Mouse (Mus musculus) cerebellum, adult 11 months (tissue): ENCODE measurements around the gene Ppp1r1c.

Experiments used
- DNase-seq: peaks from one replicate; pipeline ENCODE4 v3.0.0; 2022

Ppp1r1c gene

GRCm38 (mm10) chr2:79707575-79707974 lies at the start of gene Ppp1r1c:
Ppp1r1c (plus strand) TSS chr2:79707780.
- no peak for DNase-seq

DNA sequence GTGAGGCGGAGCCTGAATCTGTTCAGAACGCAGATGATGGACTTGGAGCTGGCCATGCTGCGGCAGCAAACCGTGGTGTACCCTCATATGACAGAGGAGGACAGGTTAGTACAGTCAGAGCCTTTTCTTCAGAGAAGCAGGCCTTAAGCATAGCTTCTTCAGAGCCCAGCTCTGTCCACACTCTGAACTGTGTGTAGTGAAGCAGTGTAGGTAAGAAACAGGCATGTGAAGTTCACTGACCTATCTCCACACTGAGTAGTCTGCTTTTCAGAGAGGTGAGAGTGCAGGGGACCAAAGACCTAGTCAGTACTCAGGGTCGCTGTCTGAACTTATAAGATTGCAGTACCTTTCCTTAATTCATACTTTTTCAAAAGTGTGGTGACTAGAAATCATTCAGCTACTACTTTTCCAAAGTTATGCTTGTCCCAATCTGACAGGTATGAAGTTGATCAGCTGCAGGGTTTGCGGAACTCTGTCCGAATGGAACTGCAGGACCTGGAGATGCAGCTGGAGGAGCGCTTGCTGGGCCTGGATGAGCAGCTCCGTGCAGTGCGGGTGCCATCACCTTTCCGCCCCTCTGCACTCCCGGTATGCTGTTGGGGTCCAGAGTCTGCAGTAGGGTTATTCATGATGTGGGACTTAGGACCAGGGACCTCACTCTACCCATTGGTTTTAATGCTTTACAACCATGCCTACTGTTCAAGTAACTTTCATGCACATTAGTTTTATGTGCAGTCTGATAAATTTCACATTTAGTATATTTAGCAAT lies 47.0 kb upstream of the Ppp1r1c start:
- no peak for DNase-seq

DNA sequence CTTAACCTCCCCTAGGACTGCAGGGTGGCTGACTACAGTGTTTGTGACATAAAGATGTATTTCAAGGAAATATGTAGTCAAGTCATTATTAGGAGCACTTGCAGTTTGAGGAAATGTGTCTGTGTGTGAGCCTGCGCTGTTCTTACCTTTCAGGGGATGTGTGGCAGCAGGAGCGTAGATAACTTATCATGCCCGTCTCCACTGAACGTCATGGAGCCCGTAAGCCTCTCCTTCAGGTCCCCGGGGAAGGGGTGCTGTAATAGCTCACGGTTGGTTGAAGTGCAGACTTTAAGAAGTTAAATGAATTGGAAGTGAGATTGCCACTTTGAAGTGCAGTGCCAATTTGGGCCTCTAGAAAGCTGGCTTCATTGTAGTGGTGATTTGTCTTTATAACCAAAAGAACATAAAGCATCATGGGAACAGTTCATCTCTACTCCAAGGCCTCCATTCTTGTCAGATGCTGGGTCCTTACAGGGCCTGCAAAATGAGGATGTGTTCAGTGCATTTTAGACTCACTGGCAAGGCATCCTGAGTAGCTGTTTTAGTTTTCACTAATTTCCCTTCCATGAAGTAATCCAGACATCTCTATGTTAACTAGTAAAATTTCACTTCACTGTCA lies 46.0 kb upstream of the Ppp1r1c start:
- DNase-seq = no peak

- DNase-seq = no peak
Observed at GRCm38 (mm10) chr2:79664532-79665286, 42.9 kb upstream of the Ppp1r1c start.

GRCm38 (mm10) chr2:79665492-79665891 lies 42.1 kb upstream of the Ppp1r1c start:
- no peak for DNase-seq

DNA sequence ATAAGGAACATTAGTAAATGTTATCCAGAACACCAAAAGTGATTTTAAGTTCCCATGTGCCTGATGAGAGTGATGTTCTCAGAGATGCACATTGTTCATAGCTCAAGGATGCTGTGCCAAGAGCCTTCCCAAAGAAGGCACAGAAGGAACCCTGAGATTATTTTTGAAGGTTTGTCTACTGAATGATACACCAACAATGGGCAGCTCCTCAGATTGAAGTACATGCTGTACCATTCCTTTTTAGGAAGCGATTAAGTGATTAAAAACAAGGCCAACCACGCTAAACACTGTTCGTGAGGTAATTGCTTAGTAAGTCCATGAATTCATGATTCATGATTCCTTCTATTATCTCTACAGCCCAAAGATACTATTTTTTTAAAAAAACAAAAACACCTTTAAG lies 32.3 kb upstream of the Ppp1r1c start:
- DNase-seq = no peak

GRCm38 (mm10) chr2:79677663-79678257 lies 29.8 kb upstream of the Ppp1r1c start:
- DNase-seq = no peak

- DNase-seq = no peak
Observed at GRCm38 (mm10) chr2:79681672-79682071, 25.9 kb upstream of the Ppp1r1c start.

GRCm38 (mm10) chr2:79683258-79683657 lies 24.3 kb upstream of the Ppp1r1c start:
- DNase-seq = no peak

DNA sequence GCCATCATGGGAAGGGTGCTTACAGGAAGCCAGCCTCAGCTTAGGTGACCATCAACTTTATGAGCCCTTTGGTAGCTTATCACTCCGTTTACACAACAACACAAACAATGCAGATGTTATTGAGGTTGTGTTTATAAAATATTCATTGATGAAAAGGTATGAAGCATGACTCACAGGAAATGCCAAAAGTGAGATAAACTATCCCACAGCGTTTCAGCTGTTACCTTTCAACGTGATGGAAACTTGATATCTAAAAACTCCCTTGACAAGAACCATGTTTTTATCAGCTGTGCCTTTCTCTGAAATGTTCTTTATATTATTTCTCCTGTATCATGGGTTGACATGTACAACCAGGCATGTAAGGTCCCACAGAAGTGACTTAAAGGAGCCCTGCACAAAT lies 16.7 kb upstream of the Ppp1r1c start:
- no peak for DNase-seq

- no peak for DNase-seq
Observed at GRCm38 (mm10) chr2:79695190-79695589, 12.4 kb upstream of the Ppp1r1c start.

DNA sequence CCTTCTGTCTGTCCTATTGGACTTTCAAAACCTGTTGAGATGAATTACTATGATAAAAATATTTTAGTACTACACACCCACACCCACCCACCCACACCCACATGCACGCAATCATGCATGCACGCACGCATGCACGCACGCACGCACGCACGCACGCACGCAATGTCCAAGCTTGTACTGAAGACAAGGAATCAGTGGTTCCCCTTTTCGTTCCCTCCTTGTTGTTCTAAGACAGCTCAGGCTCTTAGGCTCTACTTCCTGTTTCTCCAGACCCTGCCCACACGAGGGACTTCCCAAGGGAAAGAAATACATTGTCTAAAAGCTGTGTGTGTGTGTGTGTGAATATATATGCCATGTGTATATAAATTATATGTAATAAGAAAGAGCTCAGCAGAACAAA lies 11.6 kb upstream of the Ppp1r1c start:
- DNase-seq = no peak

DNA sequence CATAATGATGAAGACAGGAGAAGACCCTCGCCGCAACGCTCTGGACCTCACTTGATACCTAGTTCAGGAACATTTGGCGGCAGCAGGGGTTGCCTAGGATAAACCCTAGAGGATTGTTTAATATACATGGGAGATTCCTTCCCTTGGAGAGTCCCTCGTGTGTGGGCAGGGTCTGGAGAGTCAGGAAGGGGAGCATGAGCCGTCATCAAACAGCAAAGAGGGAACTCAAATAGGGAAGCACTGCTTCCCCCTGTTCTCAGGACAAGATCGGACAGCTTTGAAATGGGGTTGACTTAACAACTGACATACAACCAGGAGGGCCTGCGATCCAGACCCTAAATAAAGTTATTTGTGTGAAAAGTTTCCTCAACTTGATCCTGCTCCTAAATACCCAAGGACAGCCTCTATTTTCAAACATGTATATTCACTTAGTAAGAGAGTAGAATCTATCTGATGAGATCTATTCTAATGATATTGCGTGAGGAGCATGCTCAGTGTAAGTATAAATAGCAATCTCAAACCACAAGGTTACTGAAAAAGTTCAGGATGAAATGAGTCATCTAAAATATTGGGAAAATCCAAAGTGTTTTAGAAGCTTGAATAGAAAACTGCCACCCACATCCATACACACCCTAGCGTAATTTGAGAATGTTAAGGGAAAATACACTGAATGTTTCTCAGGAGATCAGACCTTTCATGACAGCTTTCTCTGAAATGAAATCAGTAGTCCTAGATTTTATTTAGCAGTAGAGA lies 10.9 kb upstream of the Ppp1r1c start:
- no peak for DNase-seq

GRCm38 (mm10) chr2:79698166-79698565 lies 9.4 kb upstream of the Ppp1r1c start:
- no peak for DNase-seq

DNA sequence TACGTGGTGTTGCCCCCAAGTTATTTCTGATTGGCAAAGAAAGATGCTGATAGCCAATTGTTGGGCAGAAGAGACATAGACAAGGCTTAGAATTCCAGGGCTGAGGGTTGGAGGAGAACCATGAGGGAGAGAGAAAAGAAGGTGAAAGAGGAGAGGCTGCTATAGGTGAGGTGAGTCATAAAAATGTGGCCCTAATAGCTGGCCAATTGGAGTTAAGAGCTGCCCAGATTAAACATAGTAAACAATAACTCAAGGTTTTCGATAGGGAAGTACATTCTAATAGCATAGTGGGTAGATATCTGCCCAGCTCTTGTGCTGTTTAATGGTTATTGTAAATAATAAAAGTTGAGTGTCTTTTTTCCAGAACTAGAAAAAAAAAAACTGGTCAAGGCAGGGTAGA lies 2.8 kb upstream of the Ppp1r1c start:
- no peak for DNase-seq

- no peak for DNase-seq
Observed at GRCm38 (mm10) chr2:79713662-79714091, 6.1 kb downstream of the Ppp1r1c start.

DNA sequence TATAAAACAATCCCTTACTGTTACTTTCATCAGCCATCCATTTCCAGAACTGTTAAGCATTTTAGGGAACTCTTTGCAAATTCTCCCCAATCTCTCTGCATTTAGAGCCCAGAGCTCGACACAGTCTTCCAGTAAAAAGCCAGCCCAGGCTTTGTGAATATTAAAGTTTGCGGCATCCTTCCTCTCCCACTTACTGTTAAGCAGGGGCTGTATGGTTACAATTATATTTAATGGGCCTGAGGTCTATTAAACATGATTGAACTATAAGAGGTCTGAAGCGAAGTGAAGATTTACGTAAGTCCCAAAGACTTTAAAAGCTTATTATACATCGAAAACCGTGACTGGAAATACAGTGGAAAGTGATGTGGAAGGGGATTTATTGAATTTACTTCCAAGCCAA lies 7.2 kb downstream of the Ppp1r1c start:
- DNase-seq = no peak

DNA sequence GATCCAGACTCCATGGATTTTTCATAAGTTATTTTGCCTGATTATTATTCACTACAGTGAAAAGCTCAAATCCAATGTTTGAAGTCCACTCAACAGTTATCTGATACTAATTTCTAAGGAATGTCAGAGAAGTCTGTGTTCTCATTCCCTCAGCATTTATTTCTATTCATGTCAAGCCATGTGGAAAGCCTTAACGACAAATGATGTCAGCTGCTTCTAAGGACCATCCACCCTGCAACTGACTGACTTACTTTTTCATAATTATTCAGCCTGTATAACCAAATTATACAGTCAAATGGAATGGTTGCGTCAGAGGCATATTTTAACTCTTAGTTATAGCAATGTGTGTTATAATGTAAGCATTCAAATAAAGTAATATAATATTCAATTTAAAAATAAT lies 8.3 kb downstream of the Ppp1r1c start:
- DNase-seq = no peak

GRCm38 (mm10) chr2:79717846-79718245 lies 10.3 kb downstream of the Ppp1r1c start:
- DNase-seq = no peak

GRCm38 (mm10) chr2:79722415-79722814 lies 14.8 kb downstream of the Ppp1r1c start:
- DNase-seq = no peak

GRCm38 (mm10) chr2:79738958-79739357 lies 31.4 kb downstream of the Ppp1r1c start:
- DNase-seq = no peak

GRCm38 (mm10) chr2:79741966-79742365 lies 34.4 kb downstream of the Ppp1r1c start:
- DNase-seq = no peak

DNA sequence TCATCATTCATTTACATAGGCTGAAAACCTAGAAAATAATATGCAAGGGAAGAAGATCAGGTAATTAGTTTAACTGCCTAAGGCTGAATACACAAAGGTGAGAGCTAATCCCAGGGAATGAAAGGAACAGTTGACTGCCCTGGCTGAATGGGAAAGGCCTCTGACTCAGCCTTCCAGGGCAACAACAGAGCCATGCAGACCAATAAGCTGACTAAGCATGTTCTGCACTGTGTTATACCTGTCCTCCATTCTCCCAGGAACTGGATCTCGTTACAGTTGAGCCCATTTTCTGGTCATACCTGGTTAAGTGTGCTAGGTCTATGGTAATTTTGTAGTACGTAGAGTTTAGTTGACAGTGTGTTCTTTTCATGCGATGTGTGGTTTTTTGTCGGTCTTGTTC lies 36.6 kb downstream of the Ppp1r1c start:
- DNase-seq = no peak
